Mouse (Mus musculus) thymus, postnatal 10 days (tissue): ENCODE data around the gene Il10rb.
A peak's percentile ranks its signal among the peaks of the same experiment; 100 is the strongest.
"Not testable (repeated sequence)": the region's sequence is repeated elsewhere in the genome, so short reads cannot be mapped to it uniquely, and the experiment has no call there.

Experiments
- DNase-seq, 2 experiments: peaks; one replicate each; pipeline ENCODE4 v3.0.0; 2021; ENCODE audit warnings: low spot score in 2 of 2

The Il10rb gene

GRCm38 (mm10) chr16:91416357-91416756 is 10.4 kb downstream of the Il10rb start:
- DNase-seq = no peak

GRCm38 (mm10) chr16:91416938-91417337 is 11.0 kb downstream of the Il10rb start:
- no peak for DNase-seq

GRCm38 (mm10) chr16:91418531-91418930 is 12.6 kb downstream of the Il10rb start:
- DNase-seq = no peak

- no peak for DNase-seq
Observed at GRCm38 (mm10) chr16:91425816-91426215, 19.9 kb downstream of the Il10rb start.

GRCm38 (mm10) chr16:91426586-91426985 is 20.6 kb downstream of the Il10rb start:
- no peak for DNase-seq

GRCm38 (mm10) chr16:91427461-91427860 is 21.5 kb downstream of the Il10rb start:
- DNase-seq = no peak

- DNase-seq = no peak
Observed at GRCm38 (mm10) chr16:91428259-91428865, 22.4 kb downstream of the Il10rb start.

- no peak for DNase-seq
Observed at GRCm38 (mm10) chr16:91432720-91433328, 26.9 kb downstream of the Il10rb start.

GRCm38 (mm10) chr16:91433329-91433933 is 27.5 kb downstream of the Il10rb start:
- peak; percentile 52 to 57 for DNase-seq

GRCm38 (mm10) chr16:91434119-91434518 is 28.2 kb downstream of the Il10rb start:
- no peak for DNase-seq

GRCm38 (mm10) chr16:91438081-91438480 is 32.1 kb downstream of the Il10rb start:
- no peak for DNase-seq

- DNase-seq = not testable (repeated sequence)
Observed at GRCm38 (mm10) chr16:91438599-91438998, 32.6 kb downstream of the Il10rb start.

- no peak for DNase-seq
Observed at GRCm38 (mm10) chr16:91441366-91441765, 35.4 kb downstream of the Il10rb start.

GRCm38 (mm10) chr16:91441811-91442240 is 35.9 kb downstream of the Il10rb start:
- no peak for DNase-seq

- DNase-seq = peak; percentile 62 to 67
Observed at GRCm38 (mm10) chr16:91442446-91442845, 36.5 kb downstream of the Il10rb start.

- peak in 1 of 2 experiments; percentile 65 for DNase-seq
Observed at GRCm38 (mm10) chr16:91443211-91443611, 37.2 kb downstream of the Il10rb start.

- DNase-seq = no peak
Observed at GRCm38 (mm10) chr16:91444847-91445246, 38.9 kb downstream of the Il10rb start.

- peak; percentile 69 to 72 for DNase-seq
Observed at GRCm38 (mm10) chr16:91445566-91445965, 39.6 kb downstream of the Il10rb start.

- DNase-seq = no peak
Observed at GRCm38 (mm10) chr16:91446778-91447511, 41.0 kb downstream of the Il10rb start.

- DNase-seq = no peak
Observed at GRCm38 (mm10) chr16:91447512-91447900, 41.5 kb downstream of the Il10rb start.

GRCm38 (mm10) chr16:91448088-91448487 is 42.1 kb downstream of the Il10rb start:
- peak in 1 of 2 experiments; percentile 39 for DNase-seq

GRCm38 (mm10) chr16:91448895-91449294 is 42.9 kb downstream of the Il10rb start:
- no peak for DNase-seq
